Mouse (Mus musculus): ENCODE measurements around the gene Ppara.

Ppara gene

DNA sequence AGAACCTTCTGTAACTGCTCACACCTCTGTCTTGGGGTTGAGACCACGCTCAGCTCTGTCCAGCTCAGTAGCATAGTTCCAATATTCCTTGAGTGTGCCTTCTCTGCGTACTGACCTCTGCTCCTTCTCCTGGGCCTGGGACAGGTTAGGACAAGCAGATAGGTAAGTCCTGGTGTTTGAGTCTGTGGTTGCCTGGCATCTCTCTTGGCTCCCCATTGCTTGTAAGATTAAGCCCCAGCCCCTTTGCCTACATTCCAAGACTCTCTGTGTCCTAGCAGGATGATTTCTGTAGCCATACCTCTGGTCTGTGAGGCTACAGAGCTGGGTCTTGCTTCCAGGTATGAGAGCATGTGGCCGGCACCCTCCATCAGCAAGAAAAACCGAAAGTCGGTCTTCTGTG is 6.6 kb upstream of the Ppara start:
- DNase-seq (ENCODE audit: low spot score) = no peak

DNA sequence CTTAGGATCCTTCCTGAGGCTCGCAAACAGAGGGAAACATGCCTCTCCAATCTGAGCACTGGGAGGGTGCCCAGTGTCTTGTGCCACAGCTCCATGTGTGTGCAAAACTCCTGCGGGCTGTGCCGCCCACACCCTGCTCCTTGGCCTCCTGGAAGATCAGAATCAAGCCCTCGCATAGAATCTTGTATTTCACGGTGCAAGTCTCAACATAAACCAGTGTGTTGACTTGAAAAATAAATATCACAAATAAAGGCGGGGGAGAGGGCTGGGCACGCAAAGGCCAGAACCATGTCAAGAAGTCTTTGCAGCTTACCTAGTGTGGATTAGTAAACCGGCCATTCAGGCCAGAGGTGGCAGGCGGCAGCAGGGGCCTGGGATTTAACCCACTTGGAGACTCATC is 5.5 kb upstream of the Ppara start:
- DNase-seq (ENCODE audit: low spot score) = no peak

DNA sequence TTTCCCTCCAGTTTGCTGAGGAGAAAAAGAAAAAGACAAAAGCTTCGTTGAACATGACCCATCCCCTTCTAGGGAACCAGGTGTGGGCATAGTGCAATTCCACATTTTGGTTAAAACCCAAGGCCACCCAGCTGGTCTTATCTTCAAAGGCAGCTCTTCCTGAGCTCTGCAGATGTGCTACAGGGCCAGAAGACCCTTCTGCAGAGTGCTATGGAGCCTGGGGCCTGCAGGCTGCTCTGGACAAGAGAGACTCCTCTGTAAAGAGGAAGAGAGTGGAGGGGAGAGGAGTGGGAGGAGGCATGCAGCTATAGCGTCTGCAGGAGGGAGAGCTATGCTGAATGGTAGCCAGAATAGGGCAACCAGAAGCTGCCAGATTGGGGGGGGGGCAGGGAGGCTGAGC is 4.8 kb upstream of the Ppara start:
- no peak for DNase-seq (ENCODE audit: low spot score)

DNA sequence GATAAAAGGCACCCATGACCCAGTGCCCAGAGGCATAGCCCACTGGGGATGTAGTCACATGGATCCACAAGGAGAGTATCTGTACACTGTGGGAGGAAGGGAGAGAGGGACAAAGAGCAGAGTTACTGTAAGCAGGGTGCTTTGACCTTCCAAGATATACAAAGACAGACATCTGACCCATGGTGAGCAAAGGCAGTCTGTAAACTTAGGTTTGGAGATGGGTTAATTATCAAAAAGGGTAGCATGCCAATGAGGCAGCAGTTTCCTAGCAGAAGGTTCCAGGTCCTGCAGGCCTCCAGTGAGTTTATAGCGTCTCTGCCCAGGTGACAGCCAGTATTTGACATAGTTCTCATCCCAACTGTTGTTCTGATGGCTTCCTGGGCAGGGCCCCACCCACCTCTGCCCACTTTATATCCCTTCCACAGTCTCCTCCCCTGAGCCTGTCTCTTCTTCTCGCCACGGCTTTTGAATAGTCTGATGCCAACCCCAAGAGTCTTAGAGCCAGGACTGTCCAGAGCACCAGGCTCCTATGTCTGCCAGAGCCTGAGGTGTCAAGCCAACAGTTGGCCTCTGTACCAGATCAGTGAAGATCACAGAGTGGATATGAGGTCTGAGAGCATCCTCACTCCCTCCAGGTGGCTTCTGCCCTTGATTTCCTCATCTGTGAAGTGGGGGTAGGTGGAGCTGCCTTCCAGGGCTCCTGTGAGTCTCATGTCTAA is 2.7 kb upstream of the Ppara start:
- DNase-seq (ENCODE audit: low spot score) = no peak

DNA sequence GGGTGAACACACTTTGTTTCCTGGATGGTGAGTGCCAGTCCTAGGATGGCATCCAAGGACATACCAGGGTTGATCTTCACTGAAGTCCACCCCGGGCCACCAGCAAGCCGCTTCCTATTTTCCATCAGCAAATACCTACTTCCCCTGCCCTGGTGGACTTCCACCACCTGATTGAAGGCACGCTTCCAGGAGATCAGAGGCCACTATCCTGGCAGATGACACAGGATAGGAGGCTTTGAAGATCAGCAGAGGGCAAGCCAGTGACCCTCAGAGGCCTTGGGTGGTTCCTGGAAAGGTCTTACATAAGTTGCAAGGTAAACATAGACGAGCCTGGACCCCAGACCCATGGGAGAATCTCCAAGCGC is 2.2 kb upstream of the Ppara start:
- DNase-seq (ENCODE audit: low spot score) = no peak

DNA sequence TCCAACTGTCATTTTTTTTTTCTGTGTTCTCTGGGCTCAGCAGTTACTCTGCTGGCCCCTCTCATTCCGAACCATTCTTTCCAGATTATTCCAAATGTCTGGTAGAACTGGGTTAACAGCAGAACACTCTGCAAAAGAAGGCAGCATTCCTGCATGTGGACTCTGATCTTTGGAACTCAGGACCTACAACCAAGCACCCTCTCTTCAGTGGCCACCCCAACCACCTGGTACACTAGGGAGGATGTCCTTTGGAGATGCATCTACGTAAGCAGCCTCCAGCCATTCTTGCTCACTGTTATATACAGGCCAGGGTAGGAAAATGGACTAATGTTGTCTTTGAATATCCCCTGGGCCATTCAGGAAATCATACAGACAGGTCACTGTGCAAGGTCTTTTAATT is 1.1 kb upstream of the Ppara start:
- DNase-seq (ENCODE audit: low spot score) = no peak

DNA sequence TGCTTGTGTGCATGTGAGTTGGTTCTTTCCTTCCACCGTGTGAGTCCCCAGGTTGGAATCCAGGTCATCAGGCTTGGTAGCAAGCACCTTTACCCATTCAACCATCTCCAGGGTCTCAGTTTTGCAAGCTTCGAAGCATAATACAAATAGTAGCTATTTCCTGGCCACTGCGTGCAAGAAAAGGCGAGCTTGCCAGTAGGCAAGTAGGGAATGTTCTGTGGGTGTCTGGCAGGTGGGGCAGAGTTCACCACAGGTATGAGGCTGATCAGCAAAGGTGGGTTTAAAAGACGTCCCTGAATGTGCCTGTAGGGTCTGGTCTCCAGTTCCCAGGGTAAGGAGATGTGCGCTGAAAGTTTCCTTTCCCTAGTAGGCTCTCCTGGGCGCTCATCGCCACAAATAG is 635 bp upstream of the Ppara start:
- DNase-seq (ENCODE audit: low spot score) = no peak

DNA sequence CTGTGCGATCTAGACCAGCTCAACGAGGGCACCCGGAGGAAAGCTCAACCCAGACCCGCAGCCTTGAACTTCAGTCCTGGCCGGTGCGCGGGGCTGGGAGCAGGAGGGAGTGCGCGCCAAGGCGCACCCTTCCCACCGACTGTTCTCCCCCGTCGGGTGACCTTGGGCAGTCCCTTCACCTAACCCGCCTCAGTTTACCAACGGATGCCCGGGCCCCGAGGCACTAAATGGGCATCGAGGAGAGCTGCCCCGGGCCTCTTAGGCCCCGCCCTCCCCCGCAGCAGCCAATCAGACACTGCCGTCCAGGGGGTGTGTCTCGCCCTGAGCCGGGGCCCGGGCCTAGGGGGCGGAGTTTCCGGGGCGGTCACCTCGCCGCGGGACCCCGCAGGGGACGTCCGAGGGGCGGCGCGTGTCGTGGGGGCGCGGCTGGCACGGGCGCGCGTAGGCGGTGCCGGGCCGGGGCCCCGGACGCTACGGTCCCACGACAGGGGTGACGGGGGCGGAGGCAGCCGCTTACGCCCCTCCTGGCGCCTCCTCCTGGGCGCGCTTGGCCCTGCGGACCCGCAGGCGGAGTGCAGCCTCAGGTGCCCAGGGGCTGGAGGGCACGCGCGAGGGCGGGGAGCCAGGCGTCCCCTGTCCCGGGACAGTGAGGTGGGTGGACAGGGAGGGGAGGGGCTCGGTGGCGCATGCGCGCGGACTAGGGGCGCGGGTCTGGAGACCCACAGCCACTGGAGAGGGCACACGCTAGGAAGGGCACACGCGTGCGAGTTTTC is 466 bp downstream of the Ppara start:
- peak; percentile 41 for DNase-seq (ENCODE audit: low spot score)

DNA sequence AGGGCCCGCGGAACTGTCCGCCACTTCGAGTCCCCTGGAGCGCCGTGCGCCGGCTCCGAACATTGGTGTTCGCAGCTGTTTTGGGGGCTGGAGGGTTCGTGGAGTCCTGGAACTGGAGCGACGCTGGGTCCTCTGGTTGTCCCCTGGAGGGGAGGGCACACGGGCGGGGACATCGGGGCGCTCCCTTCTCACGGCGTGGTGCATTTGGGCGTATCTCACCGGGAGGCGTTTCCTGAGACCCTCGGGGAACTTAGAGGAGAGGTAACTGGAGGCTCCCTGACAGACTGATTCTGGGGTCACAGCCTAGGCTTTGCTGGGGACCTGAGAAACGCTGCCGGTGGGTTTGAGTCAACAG is 1.0 kb downstream of the Ppara start:
- DNase-seq (ENCODE audit: low spot score) = no peak

DNA sequence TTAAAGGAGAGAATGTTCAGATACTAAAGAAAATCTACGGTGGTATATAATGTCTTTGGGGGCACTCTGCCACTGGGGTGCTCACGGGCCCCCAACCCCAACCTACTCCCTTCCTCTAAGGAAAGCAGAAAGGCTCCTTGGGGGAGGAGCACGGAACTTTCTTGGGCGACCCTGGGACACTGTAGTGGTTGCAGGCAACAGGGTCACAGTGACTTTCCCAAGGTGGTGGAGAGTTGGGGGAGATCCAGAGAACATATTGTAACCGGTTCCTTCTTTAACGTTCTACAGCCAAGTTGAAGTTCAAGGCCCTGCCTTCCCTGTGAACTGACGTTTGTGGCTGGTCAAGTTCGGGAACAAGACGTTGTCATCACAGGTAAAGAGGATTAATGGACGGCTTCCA is 1.7 kb downstream of the Ppara start:
- DNase-seq (ENCODE audit: low spot score) = no peak

DNA sequence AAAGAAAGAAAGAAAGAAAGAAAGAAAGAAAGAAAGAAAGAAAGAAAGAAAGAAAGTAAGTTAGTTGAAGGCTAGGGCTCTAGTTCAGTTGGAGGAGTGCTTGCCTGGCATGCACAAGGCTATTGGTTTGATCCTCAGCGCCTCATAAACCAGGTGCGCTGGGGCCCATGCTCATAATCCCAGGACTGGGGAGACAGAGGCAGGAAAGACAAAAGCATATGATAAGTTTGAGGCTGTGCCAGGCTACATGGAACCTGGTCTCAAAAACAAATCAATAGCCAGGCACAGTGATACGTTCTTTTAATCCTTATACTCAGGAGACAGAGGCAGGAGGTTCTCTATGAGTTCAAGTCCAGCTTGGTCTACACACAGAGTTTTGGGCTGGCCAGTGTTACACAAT is 3.6 kb downstream of the Ppara start:
- no peak for DNase-seq (ENCODE audit: low spot score)

DNA sequence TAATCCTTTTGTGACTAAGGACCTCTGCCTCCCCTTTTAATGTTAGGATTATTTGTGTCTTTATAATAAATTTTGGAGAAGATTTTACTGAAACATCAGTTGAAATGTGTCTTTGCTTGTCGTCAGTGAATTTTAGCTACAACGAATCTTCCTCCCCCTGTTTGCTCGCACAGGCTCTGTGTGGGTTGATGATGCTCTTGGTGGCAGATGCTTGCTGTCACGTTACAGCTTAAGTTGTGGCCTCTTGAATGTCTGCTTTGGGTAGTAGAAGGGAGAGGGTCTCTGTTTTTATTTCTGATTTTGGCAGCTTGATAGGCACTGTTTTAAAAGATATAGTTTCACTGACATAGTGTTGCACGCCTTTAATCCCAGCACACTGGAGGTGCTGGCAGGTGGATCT is 4.2 kb downstream of the Ppara start:
- DNase-seq (ENCODE audit: low spot score) = no peak

DNA sequence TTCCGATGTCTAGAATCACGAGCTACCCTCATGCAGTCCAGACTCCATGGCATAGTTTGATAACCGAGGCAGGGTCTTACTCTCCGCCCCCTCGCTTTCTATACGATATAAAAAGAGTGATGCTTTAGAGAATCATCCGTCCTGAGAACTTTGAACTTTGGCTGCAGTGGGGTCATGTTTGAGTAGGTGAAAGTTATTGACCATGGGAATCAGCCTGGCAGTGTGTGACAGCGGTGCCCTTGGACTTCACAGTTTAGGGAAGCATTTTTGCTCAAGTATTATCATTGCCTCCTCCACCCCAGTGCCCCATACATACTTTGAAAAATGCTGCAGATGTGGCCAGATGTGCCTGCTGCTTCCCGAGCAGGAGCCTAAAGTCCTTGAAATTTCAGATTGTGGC is 7.8 kb downstream of the Ppara start:
- no peak for DNase-seq (ENCODE audit: low spot score)

DNA sequence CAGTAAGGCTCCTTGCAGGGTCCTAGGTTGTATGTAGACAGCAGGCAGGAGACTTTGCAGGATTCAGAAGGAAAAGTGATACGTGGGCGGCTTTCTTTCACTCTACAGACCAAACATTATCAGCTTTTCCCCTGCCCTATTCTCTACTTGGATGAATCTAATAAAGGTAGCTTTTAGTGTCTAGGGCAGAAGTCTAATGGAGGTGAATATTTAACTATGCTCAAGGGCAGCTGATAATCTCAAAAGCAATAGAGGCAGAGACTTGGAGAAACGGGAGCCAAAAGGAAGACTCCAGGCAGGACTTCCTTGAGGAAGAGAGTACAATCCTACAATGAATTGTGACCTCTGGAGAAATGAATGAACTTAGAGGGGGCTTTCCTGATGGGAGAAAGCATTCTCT is 9.2 kb downstream of the Ppara start:
- DNase-seq (ENCODE audit: low spot score) = no peak

DNA sequence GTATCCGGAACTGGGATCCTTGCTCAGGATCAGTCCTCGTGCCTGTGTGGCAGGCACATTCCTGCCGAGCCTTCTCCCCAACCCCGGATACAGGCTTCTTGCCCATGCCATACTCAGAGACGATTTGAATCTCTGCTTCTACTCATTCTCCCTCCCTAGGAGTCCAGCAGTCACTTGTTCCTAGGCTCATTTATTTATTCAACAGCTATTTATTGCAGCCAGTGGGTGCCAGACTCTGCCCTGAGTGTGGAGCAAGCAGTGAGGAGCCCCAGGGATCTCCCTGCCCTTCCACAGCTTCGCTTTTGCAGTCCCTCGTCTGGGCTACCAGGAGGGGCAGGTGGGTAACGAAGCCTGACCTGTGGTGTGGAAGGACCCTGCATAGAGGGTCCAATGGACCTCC is 11.4 kb downstream of the Ppara start:
- no peak for DNase-seq (ENCODE audit: low spot score)

DNA sequence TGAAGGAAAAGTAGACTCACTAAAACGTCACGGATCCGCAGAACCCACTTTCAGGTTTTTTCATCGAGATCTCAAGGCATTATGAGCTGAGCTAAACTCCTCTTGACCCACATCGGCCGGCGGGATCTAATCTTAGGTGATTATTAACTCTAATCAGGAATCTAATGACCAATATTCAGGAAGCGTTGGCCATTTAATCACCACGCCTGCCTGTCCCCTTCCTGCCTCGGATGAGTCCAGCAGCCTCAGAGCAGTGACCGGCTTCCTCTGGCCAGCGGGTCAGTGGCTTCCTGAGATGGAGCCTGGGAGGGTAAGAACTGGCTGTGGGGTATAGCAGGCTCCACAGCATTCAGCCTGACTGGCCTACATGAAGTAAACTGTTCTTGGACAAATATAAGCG is 11.9 kb downstream of the Ppara start:
- no peak for DNase-seq (ENCODE audit: low spot score)

DNA sequence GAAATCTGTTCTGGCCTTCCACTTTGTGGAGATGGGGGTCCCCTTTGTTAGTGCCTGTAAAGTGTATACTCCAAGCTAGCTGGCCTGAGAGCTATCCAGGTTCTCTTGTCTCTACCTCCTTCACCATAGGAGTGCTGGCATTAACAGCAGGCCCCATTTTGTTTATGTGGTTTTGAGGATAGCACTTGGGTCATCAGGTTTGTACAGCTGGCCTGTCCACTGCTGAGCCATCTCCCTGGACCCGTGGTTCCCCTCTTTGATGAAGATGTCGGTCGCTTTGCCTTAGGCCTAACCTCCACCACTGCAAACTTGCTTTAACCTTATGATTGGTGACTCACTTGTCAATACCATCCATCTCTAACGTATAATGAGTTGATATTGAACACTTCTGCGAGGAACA is 13.2 kb downstream of the Ppara start:
- DNase-seq (ENCODE audit: low spot score) = no peak

DNA sequence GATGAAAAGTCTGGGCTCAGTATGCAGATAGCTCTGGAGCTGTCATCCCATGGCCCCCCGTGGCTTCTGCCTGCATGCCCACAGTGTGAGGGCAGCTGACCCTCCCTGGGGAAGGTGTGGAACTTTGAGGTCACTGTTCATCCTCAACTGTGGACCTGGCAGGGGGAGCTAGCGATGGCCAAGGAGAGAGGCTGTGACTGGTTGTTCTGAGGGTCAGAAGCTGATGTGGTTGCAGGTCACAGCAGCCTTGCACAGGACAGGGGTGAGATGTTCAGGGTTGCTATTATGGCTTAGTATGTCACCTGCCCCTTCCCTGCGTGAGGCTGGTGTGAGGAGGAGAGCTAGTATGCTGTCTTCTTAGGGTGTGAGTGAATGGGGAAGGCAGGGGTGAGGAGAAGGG is 13.7 kb downstream of the Ppara start:
- DNase-seq (ENCODE audit: low spot score) = no peak

DNA sequence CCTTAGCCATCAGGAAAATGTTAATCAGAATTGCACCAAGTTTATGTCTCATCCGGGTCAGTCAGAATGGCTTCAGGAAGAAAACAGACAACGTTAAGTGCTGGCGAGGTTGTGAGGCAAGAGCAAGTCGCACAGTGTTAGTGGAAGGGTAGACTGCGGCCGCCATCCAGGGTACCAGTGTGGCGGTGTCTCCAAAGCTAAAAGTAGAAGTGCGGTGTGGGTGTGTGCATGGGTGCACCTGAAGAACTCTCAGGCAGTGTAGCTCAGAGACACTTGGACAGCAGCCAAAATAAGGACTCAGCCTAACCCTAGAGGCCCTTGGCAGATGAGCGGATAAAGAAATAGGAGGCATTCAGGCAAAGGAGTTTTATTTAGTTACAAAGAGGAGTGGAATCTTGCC is 14.4 kb downstream of the Ppara start:
- no peak for DNase-seq (ENCODE audit: low spot score)

DNA sequence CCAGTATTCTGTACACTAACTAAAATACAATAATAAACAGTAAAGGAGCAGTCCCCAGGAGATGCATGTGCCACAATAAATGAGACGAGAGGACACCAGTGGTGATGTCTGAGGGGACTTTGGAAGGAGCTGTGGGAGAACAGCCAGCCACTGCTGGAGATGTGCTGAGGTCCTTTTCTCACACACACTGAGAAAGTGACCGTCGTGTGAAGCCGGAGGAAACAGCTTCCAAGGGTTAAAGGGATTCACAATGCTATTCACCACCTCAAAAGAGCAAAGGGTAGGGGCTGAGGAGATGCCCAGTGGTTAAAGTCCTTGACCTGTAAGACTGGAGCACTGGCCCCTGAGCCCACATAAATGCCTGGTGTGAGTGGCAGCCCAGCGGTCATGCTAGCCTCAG is 15.3 kb downstream of the Ppara start:
- DNase-seq (ENCODE audit: low spot score) = no peak

DNA sequence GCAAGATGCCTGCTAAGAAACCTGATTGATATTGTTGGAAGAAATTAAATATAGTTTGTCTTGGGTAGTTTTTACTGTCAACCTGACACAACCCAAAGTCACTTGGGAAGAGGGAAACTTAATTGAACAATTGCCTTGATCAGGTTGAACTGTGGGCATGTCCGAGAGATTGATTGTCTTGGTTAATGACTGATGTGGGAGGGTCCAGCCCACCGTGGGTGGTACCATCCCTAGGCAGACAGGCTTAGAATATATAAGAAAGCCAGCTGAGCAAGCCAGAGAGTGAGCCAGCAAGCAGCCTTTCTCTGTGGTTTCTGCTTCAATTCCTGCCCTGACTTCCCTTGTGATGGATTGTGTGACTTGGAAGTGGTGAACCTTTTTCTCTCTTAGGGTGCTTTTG is 17.9 kb downstream of the Ppara start:
- no peak for DNase-seq (ENCODE audit: low spot score)

DNA sequence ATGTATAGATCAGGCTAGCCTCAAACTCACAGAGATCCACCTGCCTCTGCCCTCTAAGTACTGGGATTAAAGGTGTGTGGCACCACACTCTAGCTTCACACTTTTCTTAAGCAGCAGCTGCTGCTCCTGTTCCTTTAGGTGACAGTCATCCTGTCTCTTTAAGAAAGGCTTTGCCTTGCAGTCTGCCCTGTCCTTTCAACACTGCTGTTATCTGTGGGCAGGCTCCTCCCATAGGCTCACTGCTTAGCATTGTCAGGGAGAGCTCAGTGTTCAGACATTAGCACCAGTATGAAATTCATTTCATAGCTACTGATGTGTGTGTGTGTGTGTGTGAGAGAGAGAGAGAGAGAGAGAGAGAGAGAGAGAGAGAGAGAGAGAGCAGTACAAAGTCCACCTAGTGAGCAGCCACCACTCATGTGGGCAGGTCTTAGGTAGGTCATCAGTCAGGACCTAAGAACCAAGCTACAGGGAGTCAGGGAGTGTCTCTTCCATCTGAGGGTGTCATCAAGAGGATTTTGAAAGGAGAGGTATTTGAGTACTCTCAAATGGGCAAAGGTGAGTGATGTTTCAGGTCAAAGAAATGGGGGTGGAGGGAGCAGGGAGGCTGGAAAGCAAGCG is 19.4 kb downstream of the Ppara start:
- no peak for DNase-seq (ENCODE audit: low spot score)

DNA sequence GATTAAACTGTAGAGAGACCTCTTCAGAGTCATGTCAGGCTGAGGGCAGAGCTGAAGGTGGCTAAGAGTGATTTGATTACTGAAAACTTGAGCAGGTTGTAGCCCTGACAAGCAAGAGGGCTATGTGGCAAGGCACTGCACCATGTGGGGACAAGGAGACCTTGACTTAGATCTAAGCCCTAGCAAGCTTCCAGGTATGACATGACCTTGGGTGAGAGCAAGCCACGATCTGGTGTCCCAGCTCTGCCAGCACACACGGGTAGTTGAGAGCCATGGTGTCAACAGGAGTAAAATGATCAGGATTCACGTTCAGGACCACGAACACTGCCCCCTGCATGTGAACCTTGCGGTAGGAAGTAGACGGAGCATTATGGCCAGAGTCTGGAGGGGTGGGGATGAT is 20.4 kb downstream of the Ppara start:
- DNase-seq (ENCODE audit: low spot score) = no peak

DNA sequence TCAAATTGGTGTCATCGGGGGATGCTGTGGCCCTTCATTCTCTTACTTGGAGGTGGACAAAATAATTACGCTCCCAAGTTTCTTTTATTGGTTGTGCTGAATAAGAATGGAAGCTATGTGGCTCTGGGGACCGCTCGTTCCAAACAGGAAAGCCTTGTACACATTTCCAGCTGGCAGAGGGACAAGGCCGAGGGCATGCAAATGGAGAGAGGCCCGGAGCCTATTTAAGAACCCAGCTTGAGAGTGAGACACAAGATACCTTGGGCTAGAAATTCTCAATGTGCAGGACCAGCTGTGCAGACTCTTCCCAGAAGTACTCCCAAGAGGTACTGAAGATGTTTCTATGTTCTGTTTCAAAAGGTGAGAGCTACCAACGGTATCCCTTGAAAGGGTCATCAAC is 21.8 kb downstream of the Ppara start:
- no peak for DNase-seq (ENCODE audit: low spot score)
